Mouse (Mus musculus): ENCODE data around the gene Traf2. TPM values are rescaled to one million over a fixed set of nuclear protein-coding genes. Genes with fewer than 3 reads are reported as not detected.

Traf2 gene
- polyA plus RNA-seq, 1 experiment from 2014 or later: 16.6 TPM

DNA sequence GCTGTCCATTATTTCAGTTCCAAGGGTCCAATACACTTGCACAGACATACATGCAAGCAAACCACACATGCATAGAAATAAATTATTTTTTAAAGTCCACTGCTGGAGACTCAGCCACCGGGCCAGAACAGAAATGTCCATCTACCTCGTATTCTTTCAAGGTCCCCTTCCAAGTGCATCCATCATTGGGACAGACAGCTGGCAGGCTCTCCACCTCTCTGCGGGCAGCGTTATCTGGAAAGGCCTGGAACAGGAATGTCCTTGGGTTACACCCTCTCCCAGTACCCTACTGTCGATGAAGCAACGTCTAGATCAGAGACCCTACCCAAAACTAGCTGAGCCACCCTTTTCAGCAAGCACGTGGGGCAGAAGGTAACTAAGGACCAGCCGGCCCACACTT lies 10.2 kb downstream of the Traf2 start:
- H3K36me3 ChIP-seq: peaks cover 71% of the 10 kb centered on the region
- no peaks in the 10 kb centered on the region for H3K9me3 ChIP-seq (replicated peaks)
- H3K4me1 ChIP-seq (replicated peaks): peaks cover 6% of the 10 kb centered on the region
- H3K27me3 ChIP-seq: no peaks in the 10 kb centered on the region
- DNase-seq: no peak
- no peak overlapping the region for H3K9ac ChIP-seq
- 82% methylated on average over 8 of the region's 8 CpGs for WGBS (ENCODE audit: insufficient replicate concordance)
- H3K27ac ChIP-seq: no peak overlapping the region
- H3K4me3 ChIP-seq (replicated peaks): no peak overlapping the region
- no peak overlapping the region for H3K4me2 ChIP-seq
- ATAC-seq (ENCODE audit: low read depth): no peak

DNA sequence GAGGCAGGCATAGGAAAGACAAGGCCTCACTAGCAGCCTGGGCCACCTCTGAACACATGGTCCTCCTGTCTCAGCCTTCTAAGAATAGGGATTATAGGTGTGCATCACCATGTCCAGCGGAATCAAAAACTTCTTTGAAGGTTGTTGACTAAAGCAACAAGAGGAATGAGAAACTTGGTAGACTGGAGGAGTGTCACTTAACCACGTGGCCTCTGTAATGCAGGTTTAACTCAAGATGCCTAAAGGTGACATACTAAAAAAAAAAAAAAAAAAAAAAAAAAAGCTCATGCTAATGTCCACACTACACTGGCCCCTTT lies 11.9 kb downstream of the Traf2 start:
- no peak overlapping the region for H3K4me2 ChIP-seq
- no peaks in the 10 kb centered on the region for H3K9me3 ChIP-seq (replicated peaks)
- DNase-seq (no peak), ATAC-seq (ENCODE audit: low read depth) (no peak)
- H3K9ac ChIP-seq: no peak overlapping the region
- peaks cover 6% of the 10 kb centered on the region for H3K4me1 ChIP-seq (replicated peaks)
- no peaks in the 10 kb centered on the region for H3K27me3 ChIP-seq
- H3K4me3 ChIP-seq (replicated peaks): no peak overlapping the region
- H3K27ac ChIP-seq: no peak overlapping the region
- H3K36me3 ChIP-seq: peaks cover 88% of the 10 kb centered on the region
- WGBS (ENCODE audit: insufficient replicate concordance): 86% methylated on average over 2 of the region's 2 CpGs

DNA sequence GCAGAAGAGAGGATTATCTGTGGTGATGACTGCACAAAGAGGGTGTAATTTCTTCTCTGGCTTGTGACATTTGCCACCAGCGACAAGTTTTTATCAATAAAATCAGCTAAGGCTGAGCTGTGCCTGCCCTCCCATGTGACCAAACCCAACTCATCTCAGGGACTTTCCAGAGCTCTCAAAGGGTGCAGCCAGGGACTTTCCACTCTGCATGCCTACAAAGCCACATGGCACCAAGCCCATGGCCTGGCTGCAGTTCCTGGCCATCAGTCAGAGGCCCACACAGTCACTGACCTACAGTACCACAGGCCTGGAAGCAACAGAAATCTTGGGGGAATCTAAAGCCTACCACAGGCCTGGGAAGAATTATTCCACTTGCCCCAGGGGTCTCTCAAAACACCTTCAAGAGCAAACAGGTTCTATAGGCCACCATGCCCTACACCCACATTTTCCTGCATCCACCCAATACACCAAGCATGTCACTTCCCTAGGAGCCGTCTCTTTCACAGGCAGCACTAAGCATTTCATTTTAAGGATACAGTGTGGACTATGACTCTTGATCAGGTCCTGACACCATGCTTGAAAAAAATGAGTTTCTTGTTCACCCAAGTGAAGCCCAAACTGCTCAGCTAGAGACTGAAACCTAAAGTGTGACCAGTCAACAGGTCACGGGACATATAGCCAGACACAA lies 12.4 kb downstream of the Traf2 start:
- whole genome bisulfite sequencing (ENCODE audit: insufficient replicate concordance): 64% methylated on average over 3 of the region's 3 CpGs
- 0 out of 2 replicates have a peak, but pooled peaks have one; percentile 29 for ATAC-seq (ENCODE audit: low read depth)
- DNase-seq: no peak
- no peaks in the 10 kb centered on the region for H3K9me3 ChIP-seq (replicated peaks)
- H3K36me3 ChIP-seq: peaks cover 89% of the 10 kb centered on the region
- H3K27ac ChIP-seq: no peak overlapping the region; the same call in 1 of the 2 replicates
- H3K4me1 ChIP-seq (replicated peaks): peaks cover 6% of the 10 kb centered on the region
- H3K4me3 ChIP-seq (replicated peaks): no peak overlapping the region
- H3K9ac ChIP-seq: no peak overlapping the region
- no peaks in the 10 kb centered on the region for H3K27me3 ChIP-seq
- H3K4me2 ChIP-seq: no peak overlapping the region

DNA sequence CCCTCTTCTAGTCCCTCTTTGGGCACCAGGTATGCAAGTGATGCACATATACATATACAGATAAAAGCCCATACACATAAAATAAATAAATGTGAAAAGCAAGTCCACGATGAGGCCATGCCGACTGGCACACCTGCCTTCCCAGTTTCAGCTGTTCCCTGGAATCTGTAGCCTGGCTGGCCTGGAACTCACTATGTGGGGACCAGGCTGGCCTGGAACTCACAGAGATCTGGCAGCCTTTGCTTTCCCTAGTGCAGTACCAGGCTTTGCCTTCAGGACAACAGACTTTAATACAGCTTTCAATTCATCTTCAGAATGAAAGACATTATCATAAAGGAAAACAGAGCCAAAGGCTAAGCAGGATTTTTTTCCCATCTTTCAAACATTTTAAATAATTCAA lies 13.0 kb downstream of the Traf2 start:
- DNase-seq: no peak
- H3K36me3 ChIP-seq: peaks cover 93% of the 10 kb centered on the region

DNA sequence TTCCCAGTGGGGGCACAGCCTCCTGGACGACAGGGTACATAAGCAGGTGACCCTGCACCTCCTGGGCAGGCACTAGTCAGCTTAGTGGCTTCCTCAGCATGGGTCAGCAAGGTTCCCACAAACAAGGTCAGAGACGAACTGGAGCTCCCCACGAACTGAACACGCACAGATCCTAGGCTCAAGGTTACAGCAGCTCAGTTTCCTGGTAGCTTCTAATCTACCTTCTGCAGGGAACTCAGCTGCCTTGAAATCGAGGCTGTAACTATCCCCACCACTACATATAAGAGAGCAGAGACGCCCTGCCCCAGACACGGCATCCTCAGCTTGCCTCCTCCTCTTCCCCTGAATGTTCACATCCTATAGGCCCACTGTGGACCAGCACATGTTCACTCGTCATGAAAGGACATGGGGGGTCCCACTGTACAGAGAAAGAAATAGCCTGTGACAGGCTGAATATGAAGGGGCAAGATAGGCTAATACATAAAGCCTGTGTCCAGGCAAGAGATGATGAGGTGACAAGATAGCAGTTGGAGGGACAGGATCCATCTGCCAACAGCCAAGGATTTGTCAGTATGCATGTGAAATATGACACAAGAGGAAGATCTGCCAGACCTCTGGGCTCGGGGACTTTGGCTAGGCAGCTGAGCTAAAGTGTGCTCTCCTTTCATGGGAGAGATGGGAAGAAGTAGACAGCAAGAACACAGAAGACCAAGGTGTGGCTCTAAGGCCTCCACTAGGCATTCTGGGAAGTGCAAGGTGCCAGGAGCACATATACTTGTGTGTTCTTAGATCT lies 20.0 kb downstream of the Traf2 start:
- 72% methylated on average over 9 of the region's 9 CpGs for WGBS (ENCODE audit: insufficient replicate concordance)
- no peak for DNase-seq

More for the DNA sequence above, 13.0 kb downstream of the Traf2 start:
- 86% methylated on average over 2 of the region's 2 CpGs for WGBS (ENCODE audit: insufficient replicate concordance)
- Histone ChIP-seq H3K4me3 (replicated peaks) (no peak overlapping the region), H3K9ac (no peak overlapping the region), H3K27me3 (no peaks in the 10 kb centered on the region), H3K9me3 (replicated peaks) (no peaks in the 10 kb centered on the region), H3K4me1 (replicated peaks) (peaks cover 6% of the 10 kb centered on the region), H3K4me2 (no peak overlapping the region), H3K27ac (no peak overlapping the region)
- ATAC-seq (ENCODE audit: low read depth): no peak

DNA sequence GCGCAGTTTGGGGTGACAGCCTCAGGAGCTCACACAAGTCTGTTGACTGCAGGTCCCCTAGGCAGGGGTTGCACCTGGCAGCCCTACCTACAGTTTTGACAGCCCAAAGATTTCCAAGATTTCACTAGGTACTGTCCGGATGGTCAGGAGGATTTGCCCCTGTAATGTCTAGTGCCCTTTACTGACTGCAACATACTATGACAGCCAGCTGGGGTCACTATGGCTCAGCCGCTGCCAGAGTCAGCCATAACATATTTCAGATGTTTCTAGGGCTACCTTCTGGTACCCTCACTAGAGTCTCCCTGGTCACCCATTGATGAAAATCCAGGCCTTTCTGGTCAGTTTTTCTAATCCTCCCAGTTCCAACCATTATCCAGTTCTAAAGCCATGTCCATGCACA lies 36.8 kb downstream of the Traf2 start:
- H3K4me3 ChIP-seq (replicated peaks): no peak overlapping the region
- peaks cover 11% of the 10 kb centered on the region for H3K36me3 ChIP-seq
- no peaks in the 10 kb centered on the region for H3K27me3 ChIP-seq
- ATAC-seq (ENCODE audit: low read depth): no peak
- peaks cover 4% of the 10 kb centered on the region; the same call in 1 of the 2 replicates for H3K4me1 ChIP-seq (replicated peaks)
- WGBS (ENCODE audit: insufficient replicate concordance): 63% methylated on average over 3 of the region's 3 CpGs
- H3K27ac ChIP-seq: no peak overlapping the region
- no peaks in the 10 kb centered on the region for H3K9me3 ChIP-seq (replicated peaks)
- no peak overlapping the region for H3K9ac ChIP-seq
- DNase-seq: no peak
- no peak overlapping the region for H3K4me2 ChIP-seq

More for the DNA sequence above, 20.0 kb downstream of the Traf2 start:
- ATAC-seq (ENCODE audit: low read depth): no peak
- no peaks in the 10 kb centered on the region for H3K27me3 ChIP-seq
- no peaks in the 10 kb centered on the region for H3K4me1 ChIP-seq (replicated peaks)
- H3K4me2 ChIP-seq: no peak overlapping the region
- H3K36me3 ChIP-seq: peaks cover 97% of the 10 kb centered on the region
- no peak overlapping the region for H3K27ac ChIP-seq
- no peaks in the 10 kb centered on the region for H3K9me3 ChIP-seq (replicated peaks)
- H3K4me3 ChIP-seq (replicated peaks): no peak overlapping the region
- H3K9ac ChIP-seq: no peak overlapping the region

DNA sequence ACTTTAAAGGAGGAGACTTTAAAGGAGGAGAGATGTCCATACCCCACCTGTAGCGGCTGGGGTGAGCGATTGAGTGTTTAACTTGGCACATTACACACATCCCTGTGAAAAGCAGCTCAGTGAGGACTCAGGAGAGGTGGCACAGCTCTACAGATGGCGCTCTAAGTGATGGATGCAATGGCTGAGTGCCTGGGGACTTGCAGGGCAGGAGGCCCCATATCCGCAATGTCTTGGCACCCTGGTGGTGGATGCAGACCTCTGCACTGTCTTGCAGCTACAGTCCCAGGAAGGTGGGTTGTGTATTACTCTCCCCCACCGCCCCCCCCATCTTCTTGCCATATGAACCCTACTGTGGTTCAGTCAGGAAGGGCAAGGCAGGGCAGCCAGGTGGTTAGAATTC lies 39.8 kb downstream of the Traf2 start:
- no peak overlapping the region for H3K4me2 ChIP-seq
- peaks cover 34% of the 10 kb centered on the region for H3K36me3 ChIP-seq
- WGBS (ENCODE audit: insufficient replicate concordance): 48% methylated on average over 5 of the region's 5 CpGs
- ATAC-seq (ENCODE audit: low read depth) (no peak), DNase-seq (no peak)
- H3K9ac ChIP-seq: no peak overlapping the region
- peaks cover 33% of the 10 kb centered on the region for H3K4me1 ChIP-seq (replicated peaks)
- H3K4me3 ChIP-seq (replicated peaks): no peak overlapping the region
- H3K27me3 ChIP-seq: no peaks in the 10 kb centered on the region
- H3K9me3 ChIP-seq (replicated peaks): no peaks in the 10 kb centered on the region
- H3K27ac ChIP-seq: no peak overlapping the region

DNA sequence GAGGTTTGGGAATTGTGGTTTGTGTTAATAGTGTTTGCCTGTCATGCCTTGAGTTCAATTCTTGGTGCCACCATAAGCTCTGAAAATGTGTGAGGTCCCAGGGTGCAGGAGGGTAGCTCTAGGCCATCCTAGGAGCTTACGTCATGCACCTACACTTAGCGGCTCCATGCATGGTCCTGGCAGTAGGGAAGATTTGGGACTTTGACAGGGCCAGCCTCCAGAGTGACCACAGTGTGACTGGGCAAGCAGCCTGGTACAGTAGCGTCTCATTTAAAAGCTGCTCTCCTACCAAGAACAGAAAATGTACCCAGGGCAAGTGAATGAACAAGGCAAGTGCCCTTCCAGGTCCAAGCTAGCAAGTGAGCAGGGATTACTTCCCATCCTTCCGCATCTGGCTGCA lies 40.9 kb downstream of the Traf2 start:
- Histone ChIP-seq H3K4me1 (replicated peaks) (peaks cover 41% of the 10 kb centered on the region), H3K9ac (no peak overlapping the region), H3K27ac (no peak overlapping the region), H3K4me3 (replicated peaks) (no peak overlapping the region), H3K36me3 (peaks cover 34% of the 10 kb centered on the region), H3K9me3 (replicated peaks) (no peaks in the 10 kb centered on the region), H3K27me3 (no peaks in the 10 kb centered on the region), H3K4me2 (no peak overlapping the region)
- no peak for ATAC-seq (ENCODE audit: low read depth)
- DNase-seq: no peak
- WGBS (ENCODE audit: insufficient replicate concordance): 86% methylated on average over 4 of the region's 4 CpGs

DNA sequence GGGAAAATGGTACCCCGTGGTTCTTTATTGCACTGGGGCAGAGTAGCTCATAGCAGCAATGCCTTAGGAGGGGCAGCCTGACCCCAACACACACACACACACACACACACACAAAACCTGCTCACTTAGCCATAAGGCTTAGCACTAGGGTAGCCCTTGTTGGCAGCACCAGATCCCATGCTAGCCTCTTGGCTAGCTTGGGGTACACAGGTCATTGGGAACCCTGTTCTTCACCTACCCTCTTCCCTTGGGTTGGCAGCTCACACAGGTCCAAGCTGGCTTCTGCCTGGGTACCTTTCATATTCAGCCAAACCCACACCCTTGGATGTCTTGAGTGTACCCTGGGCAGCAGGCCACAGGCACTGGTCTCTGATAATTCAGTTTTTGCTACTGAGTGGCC lies 41.7 kb downstream of the Traf2 start:
- 64% methylated on average over 1 of the region's 1 CpGs for WGBS (ENCODE audit: insufficient replicate concordance)
- Histone ChIP-seq H3K27me3 (no peaks in the 10 kb centered on the region), H3K9me3 (replicated peaks) (no peaks in the 10 kb centered on the region), H3K4me1 (replicated peaks) (peaks cover 44% of the 10 kb centered on the region), H3K4me3 (replicated peaks) (no peak overlapping the region), H3K36me3 (peaks cover 34% of the 10 kb centered on the region), H3K9ac (no peak overlapping the region), H3K27ac (no peak overlapping the region), H3K4me2 (no peak overlapping the region)
- no peak for ATAC-seq (ENCODE audit: low read depth)
- no peak for DNase-seq

DNA sequence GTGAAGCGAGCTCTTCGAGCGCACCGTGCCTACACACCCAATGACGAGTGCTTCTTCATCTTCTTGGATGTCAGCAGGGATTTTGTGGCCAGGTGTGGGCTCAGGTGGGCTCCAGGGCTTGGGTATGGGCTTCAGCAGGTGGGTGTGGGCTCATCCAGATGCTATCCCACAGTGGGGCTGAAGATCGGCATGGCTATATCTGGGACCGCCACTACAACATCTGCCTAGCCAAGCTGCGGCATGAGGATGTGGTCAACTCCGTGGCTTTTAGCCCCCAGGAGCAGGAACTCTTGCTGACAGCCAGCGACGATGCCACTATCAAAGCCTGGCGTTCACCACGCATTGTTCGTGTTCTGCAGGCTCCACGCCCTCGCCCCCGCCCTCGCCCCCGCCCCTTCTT lies 42.2 kb downstream of the Traf2 start:
- Histone ChIP-seq H3K36me3 (peaks cover 34% of the 10 kb centered on the region), H3K27ac (no peak overlapping the region), H3K4me1 (replicated peaks) (peaks cover 49% of the 10 kb centered on the region), H3K9ac (no peak overlapping the region), H3K9me3 (replicated peaks) (no peaks in the 10 kb centered on the region), H3K4me2 (no peak overlapping the region), H3K4me3 (replicated peaks) (no peak overlapping the region), H3K27me3 (no peaks in the 10 kb centered on the region)
- 57% methylated on average over 19 of the region's 19 CpGs for WGBS (ENCODE audit: insufficient replicate concordance)
- DNase-seq (no peak), ATAC-seq (ENCODE audit: low read depth) (no peak)

DNA sequence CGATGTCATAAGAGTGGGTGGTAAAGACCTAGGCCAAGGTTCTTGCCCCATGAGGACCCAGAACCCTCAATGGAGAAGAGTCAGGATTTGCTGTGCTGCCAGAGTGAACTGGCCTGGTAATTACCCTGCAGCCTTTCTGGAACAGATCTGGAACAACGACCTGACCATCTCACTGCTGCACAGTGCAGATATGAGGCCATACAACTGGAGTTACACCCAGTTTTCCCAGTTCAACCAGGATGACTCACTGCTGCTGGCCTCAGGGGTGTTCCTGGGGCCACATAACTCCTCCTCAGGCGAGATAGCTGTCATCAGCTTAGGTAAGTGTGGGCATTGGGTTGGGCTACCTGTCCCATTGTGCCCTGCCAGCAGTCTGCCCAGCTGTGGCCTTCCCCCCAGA lies 44.0 kb downstream of the Traf2 start:
- Histone ChIP-seq H3K27me3 (no peaks in the 10 kb centered on the region), H3K4me2 (peak overlapping the region; percentile 84), H3K4me3 (replicated peaks) (peak overlapping the region; percentile 74; the same call in 1 of the 2 replicates), H3K9me3 (replicated peaks) (no peaks in the 10 kb centered on the region), H3K27ac (peak overlapping the region; percentile 87), H3K4me1 (replicated peaks) (peaks cover 65% of the 10 kb centered on the region), H3K36me3 (peaks cover 34% of the 10 kb centered on the region), H3K9ac (peak overlapping the region; percentile 87)
- ATAC-seq (ENCODE audit: low read depth) (peak; percentile 84), DNase-seq (peak; percentile 68)
- 31% methylated on average over 3 of the region's 3 CpGs for WGBS (ENCODE audit: insufficient replicate concordance)
